Mouse (Mus musculus): ENCODE measurements at regions not wholly inside any gene's neighbourhood (a gene's known extent, or its start where the extent isn't known, plus 50 kb on each side); places are given as distances from the start of the nearest gene placed in this dataset.

DNA sequence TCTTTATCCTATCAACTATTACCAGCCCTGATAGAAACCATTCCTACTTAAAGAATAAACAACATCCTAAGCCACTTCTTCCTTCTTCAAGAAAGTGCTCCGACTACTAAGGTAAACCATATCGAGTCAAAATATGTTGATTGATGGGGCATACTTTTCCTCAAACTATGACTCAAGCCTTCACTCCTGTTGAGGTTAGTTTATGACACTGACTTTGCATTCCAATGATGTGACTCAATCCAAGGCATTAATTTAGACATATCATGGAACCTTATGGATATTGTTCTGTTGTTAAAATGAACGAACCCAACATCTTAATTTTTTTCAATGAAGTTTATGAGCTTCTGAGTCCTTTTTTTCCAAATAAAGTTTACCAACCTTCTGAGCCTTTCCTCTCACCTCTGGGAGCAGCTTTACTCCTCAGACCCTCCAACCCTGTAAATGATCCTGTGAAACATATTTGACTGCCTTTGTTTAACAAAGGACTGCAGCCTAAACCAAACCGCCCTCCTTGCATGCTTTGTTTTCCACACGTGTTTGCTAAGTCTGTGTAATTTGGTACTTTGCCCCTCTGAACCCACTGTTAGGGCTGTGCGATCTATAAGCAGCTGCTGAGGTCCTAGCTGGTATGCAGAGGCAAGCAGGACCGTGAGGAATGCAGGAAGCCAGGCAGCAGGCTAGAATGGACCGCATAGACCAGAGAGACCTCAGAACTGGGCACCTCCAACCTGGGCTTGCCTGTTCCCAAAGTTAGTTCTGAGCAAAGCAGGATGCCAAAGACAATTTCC lies 136.1 kb upstream of the Frg1 start:
- no peak overlapping the region for H3K27ac ChIP-seq
- no peaks in the 10 kb centered on the region for H3K36me3 ChIP-seq (replicated peaks)
- no peaks in the 10 kb centered on the region for H3K27me3 ChIP-seq (ENCODE audit: poor library complexity, severe bottlenecking)
- peaks cover 14% of the 10 kb centered on the region; the same call in 1 of the 2 replicates for H3K4me1 ChIP-seq
- no peak overlapping the region for H3K4me3 ChIP-seq
- WGBS, result 76% methylated on average over 8 of the region's 8 CpGs
- no peak for DNase-seq (ENCODE audit: extremely low spot score, low spot score)
- H3K9me3 ChIP-seq, result no peaks in the 10 kb centered on the region

GRCm38 (mm10) chr8:41551925-41552414 lies 135.1 kb upstream of the Frg1 start:
- Histone ChIP-seq H3K4me3 (no peak overlapping the region), H3K9me3 (no peaks in the 10 kb centered on the region), H3K36me3 (replicated peaks) (no peaks in the 10 kb centered on the region), H3K27me3 (ENCODE audit: poor library complexity, severe bottlenecking) (no peaks in the 10 kb centered on the region), H3K4me1 (peaks cover 14% of the 10 kb centered on the region; the same call in 1 of the 2 replicates), H3K27ac (no peak overlapping the region)
- WGBS, result 81% methylated on average over 15 of the region's 15 CpGs
- no peak for DNase-seq (ENCODE audit: extremely low spot score, low spot score)

GRCm38 (mm10) chr8:41550095-41550420 lies 133.2 kb upstream of the Frg1 start:
- H3K9me3 ChIP-seq, result no peaks in the 10 kb centered on the region
- H3K27me3 ChIP-seq (ENCODE audit: poor library complexity, severe bottlenecking), result no peaks in the 10 kb centered on the region
- no peak for DNase-seq (ENCODE audit: extremely low spot score, low spot score)
- H3K4me3 ChIP-seq, result no peak overlapping the region
- H3K4me1 ChIP-seq, result peaks cover 14% of the 10 kb centered on the region; the same call in 1 of the 2 replicates
- H3K27ac ChIP-seq, result no peak overlapping the region
- no peaks in the 10 kb centered on the region for H3K36me3 ChIP-seq (replicated peaks)
- WGBS, result 91% methylated on average over 2 of the region's 2 CpGs

- Histone ChIP-seq H3K27ac (no peak overlapping the region), H3K9me3 (no peaks in the 10 kb centered on the region), H3K4me1 (peaks cover 14% of the 10 kb centered on the region; the same call in 1 of the 2 replicates), H3K36me3 (replicated peaks) (no peaks in the 10 kb centered on the region), H3K4me3 (no peak overlapping the region), H3K27me3 (ENCODE audit: poor library complexity, severe bottlenecking) (no peaks in the 10 kb centered on the region)
- no peak for DNase-seq (ENCODE audit: extremely low spot score, low spot score)
- WGBS, result 84% methylated on average over 25 of the region's 25 CpGs
Measured at GRCm38 (mm10) chr8:41549220-41550094, 132.6 kb upstream of the Frg1 start.

- no peaks in the 10 kb centered on the region for H3K36me3 ChIP-seq (replicated peaks)
- H3K4me3 ChIP-seq, result no peak overlapping the region
- H3K27me3 ChIP-seq (ENCODE audit: poor library complexity, severe bottlenecking), result no peaks in the 10 kb centered on the region
- WGBS, result 83% methylated on average over 7 of the region's 7 CpGs
- no peak overlapping the region for H3K27ac ChIP-seq
- H3K9me3 ChIP-seq, result no peaks in the 10 kb centered on the region
- H3K4me1 ChIP-seq, result peaks cover 11% of the 10 kb centered on the region; the same call in 1 of the 2 replicates
- DNase-seq (ENCODE audit: extremely low spot score, low spot score), result no peak
Measured at GRCm38 (mm10) chr8:41547730-41548368, 131.0 kb upstream of the Frg1 start.

DNA sequence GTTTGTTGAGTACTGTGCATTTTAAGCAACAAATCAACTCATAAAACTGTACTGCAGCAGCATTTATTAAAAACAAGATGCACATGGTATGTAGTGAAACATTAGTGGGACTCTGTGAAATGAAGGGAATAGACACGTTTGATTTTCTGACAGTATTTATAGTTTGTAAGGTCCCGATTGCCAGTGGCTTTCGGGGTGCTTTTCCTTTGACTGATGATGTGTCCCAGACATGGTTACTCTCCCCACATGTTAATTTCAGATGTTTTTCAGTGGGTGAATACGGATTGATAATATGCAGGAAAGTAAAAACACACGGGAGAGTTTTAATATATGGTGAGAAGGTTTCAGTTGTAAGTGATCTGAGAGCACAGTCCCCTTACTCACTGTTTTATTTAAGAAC lies 115.3 kb upstream of the Frg1 start:
- H3K27ac ChIP-seq, result no peak overlapping the region
- DNase-seq (ENCODE audit: extremely low spot score, low spot score), result no peak
- no peaks in the 10 kb centered on the region for H3K36me3 ChIP-seq (replicated peaks)
- WGBS, result 92% methylated on average over 5 of the region's 5 CpGs
- H3K4me1 ChIP-seq, result no peaks in the 10 kb centered on the region
- H3K9me3 ChIP-seq, result no peaks in the 10 kb centered on the region
- no peaks in the 10 kb centered on the region for H3K27me3 ChIP-seq (ENCODE audit: poor library complexity, severe bottlenecking)
- no peak overlapping the region for H3K4me3 ChIP-seq

DNA sequence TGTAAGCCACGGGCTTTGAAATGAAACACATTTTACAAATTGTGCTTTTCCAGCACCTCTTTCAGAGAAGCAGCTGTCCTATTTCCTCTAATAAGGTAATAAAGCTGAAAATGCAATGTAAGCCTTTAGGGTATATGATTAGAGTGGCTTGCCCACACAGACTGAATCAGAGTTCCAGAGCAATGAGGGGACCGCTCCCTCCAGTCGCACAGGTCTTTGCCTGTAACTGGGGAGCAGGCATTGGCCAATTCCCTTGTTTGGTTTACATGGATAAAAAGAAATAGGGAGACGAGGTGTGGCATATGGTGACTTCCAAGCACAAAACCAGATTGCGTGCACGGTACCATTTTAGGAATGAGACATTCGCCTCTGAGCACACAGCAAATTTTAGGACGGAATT lies 112.7 kb upstream of the Frg1 start:
- WGBS, result 91% methylated on average over 8 of the region's 8 CpGs
- Histone ChIP-seq H3K27ac (no peak overlapping the region), H3K27me3 (ENCODE audit: poor library complexity, severe bottlenecking) (no peaks in the 10 kb centered on the region), H3K36me3 (replicated peaks) (no peaks in the 10 kb centered on the region), H3K9me3 (no peaks in the 10 kb centered on the region), H3K4me1 (no peaks in the 10 kb centered on the region), H3K4me3 (no peak overlapping the region)
- no peak for DNase-seq (ENCODE audit: extremely low spot score, low spot score)

GRCm38 (mm10) chr8:41526283-41526682 lies 109.4 kb upstream of the Frg1 start:
- no peak overlapping the region for H3K4me3 ChIP-seq
- H3K4me1 ChIP-seq, result no peaks in the 10 kb centered on the region
- no peak overlapping the region for H3K27ac ChIP-seq
- H3K27me3 ChIP-seq (ENCODE audit: poor library complexity, severe bottlenecking), result no peaks in the 10 kb centered on the region
- no peaks in the 10 kb centered on the region for H3K9me3 ChIP-seq
- H3K36me3 ChIP-seq (replicated peaks), result no peaks in the 10 kb centered on the region
- WGBS, result 68% methylated on average over 7 of the region's 7 CpGs
- DNase-seq (ENCODE audit: extremely low spot score, low spot score), result no peak

DNA sequence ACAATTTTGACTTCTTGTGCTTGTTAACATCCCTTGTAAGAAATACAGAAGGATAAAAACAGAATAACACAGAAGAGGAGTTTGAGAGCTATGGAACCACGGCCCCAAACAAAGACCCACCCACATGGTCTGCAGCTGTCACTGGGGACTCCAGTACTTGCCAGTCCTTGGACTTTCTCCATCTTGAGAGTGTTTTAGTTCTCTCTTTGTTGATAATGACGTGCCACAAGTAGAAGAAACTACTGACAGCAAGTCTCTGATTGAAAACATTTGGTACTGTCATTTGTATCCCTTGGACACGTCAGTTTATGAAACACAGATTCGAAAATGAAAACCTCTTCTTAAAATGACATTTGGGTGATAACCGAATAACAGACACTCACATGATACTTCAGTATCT lies 68.3 kb upstream of the Frg1 start:
- H3K4me3 ChIP-seq, result no peak overlapping the region
- no peaks in the 10 kb centered on the region for H3K4me1 ChIP-seq
- no peak overlapping the region for H3K27ac ChIP-seq
- H3K27me3 ChIP-seq (ENCODE audit: poor library complexity, severe bottlenecking), result no peaks in the 10 kb centered on the region
- 87% methylated on average over 5 of the region's 5 CpGs for WGBS
- no peak for DNase-seq (ENCODE audit: extremely low spot score, low spot score)
- no peaks in the 10 kb centered on the region for H3K36me3 ChIP-seq (replicated peaks)
- H3K9me3 ChIP-seq, result no peaks in the 10 kb centered on the region

- Histone ChIP-seq H3K9me3 (no peaks in the 10 kb centered on the region), H3K27ac (no peak overlapping the region), H3K4me3 (no peak overlapping the region), H3K36me3 (replicated peaks) (no peaks in the 10 kb centered on the region), H3K27me3 (ENCODE audit: poor library complexity, severe bottlenecking) (no peaks in the 10 kb centered on the region), H3K4me1 (no peaks in the 10 kb centered on the region)
- DNase-seq (ENCODE audit: extremely low spot score, low spot score), result no peak
- WGBS, result 84% methylated on average over 3 of the region's 3 CpGs
Measured at GRCm38 (mm10) chr8:41483297-41483696, 66.4 kb upstream of the Frg1 start.

DNA sequence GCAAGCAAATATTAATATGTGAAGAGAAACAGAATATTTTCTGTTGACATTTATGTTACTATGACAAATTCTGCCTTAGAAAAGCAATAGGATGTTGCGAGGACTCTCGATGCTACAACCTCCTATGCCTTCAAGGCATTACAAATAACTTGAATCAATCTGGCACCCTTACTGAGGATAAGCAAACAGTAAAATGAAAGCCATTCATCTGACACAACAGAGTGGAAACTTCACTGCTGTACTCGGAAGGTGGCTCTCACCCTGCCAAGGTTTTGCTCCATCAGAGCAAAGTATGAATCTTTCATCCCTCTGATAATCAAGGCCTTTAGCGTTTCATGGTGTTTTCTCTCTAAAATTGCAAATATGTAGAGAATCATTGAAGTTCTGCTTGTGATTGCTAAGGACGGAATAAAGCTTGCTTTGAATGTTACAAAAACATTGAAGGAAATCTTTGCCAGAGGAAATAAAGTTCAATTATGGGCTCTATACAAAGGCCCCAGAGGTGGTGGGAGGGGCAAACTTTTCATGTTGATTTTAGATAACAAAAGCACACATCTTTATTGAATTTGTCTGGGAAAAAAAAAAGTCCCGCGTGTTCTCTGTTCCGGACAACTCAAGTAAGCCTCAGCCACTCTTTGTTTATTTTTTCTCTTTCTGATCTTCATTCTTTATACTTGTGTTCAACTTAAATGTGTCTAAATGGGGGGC lies 56.3 kb upstream of the Frg1 start:
- DNase-seq (ENCODE audit: extremely low spot score, low spot score), result no peak
- Histone ChIP-seq H3K27ac (no peak overlapping the region), H3K9me3 (no peaks in the 10 kb centered on the region), H3K36me3 (replicated peaks) (no peaks in the 10 kb centered on the region), H3K4me1 (no peaks in the 10 kb centered on the region), H3K4me3 (no peak overlapping the region), H3K27me3 (ENCODE audit: poor library complexity, severe bottlenecking) (no peaks in the 10 kb centered on the region)
- 78% methylated on average over 8 of the region's 8 CpGs for WGBS

- Histone ChIP-seq H3K27ac (no peak overlapping the region), H3K27me3 (ENCODE audit: poor library complexity, severe bottlenecking) (no peaks in the 10 kb centered on the region), H3K36me3 (replicated peaks) (no peaks in the 10 kb centered on the region), H3K9me3 (no peaks in the 10 kb centered on the region), H3K4me1 (no peaks in the 10 kb centered on the region), H3K4me3 (no peak overlapping the region)
- 95% methylated on average over 3 of the region's 3 CpGs for WGBS
- DNase-seq (ENCODE audit: extremely low spot score, low spot score), result no peak
Measured at GRCm38 (mm10) chr8:41472233-41472632, 55.4 kb upstream of the Frg1 start.

Data from forebrain, embryonic 10.5 days (tissue).